Mouse (Mus musculus): ENCODE results near the gene Tnrc18. TPM values are rescaled to one million over a fixed set of nuclear protein-coding genes. Genes with fewer than 3 reads are reported as not detected.

Tnrc18 gene
- polyA plus RNA-seq, 1 experiment from 2014 or later: 17.1 TPM

GRCm38 (mm10) chr5:142694627-142695340 is 122.7 kb downstream of the Tnrc18 start:
- Histone ChIP-seq H3K9ac (no peak overlapping the region), H3K27ac (no peak overlapping the region), H3K36me3 (no peaks in the 10 kb centered on the region), H3K9me3 (replicated peaks) (no peaks in the 10 kb centered on the region), H3K4me3 (no peak overlapping the region), H3K27me3 (peaks cover 27% of the 10 kb centered on the region), H3K4me1 (replicated peaks) (no peaks in the 10 kb centered on the region), H3K4me2 (no peak overlapping the region)
- WGBS: 10% methylated on average over 12 of the region's 12 CpGs
- ATAC-seq (replicated peaks; ENCODE audit: insufficient number of reproducible peaks, insufficient read depth, low FRiP score, low read depth): peak; percentile 47; the same call in 1 of the 2 replicates

- Histone ChIP-seq H3K9me3 (replicated peaks) (no peaks in the 10 kb centered on the region), H3K4me3 (no peak overlapping the region), H3K9ac (no peak overlapping the region), H3K4me1 (replicated peaks) (no peaks in the 10 kb centered on the region), H3K36me3 (no peaks in the 10 kb centered on the region), H3K4me2 (no peak overlapping the region), H3K27me3 (peaks cover 28% of the 10 kb centered on the region; the same call in 1 of the 2 replicates), H3K27ac (no peak overlapping the region)
- ATAC-seq (replicated peaks; ENCODE audit: insufficient number of reproducible peaks, insufficient read depth, low FRiP score, low read depth): no peak
- WGBS: 37% methylated on average over 8 of the region's 8 CpGs
These were observed 123.6 kb downstream of the Tnrc18 start for GRCm38 (mm10) chr5:142693738-142694430.

- H3K4me2 ChIP-seq: no peak overlapping the region
- ATAC-seq (replicated peaks; ENCODE audit: insufficient number of reproducible peaks, insufficient read depth, low FRiP score, low read depth): no peak
- 64% methylated on average over 12 of the region's 12 CpGs for WGBS
These were observed 124.3 kb downstream of the Tnrc18 start for GRCm38 (mm10) chr5:142692971-142693737.

GRCm38 (mm10) chr5:142692248-142692647 is 125.2 kb downstream of the Tnrc18 start, which contains the start of gene Slc29a4:
Gene Slc29a4, plus strand, starts transcription at chr5:142692512.
- H3K27ac ChIP-seq: no peak within 1 kb of the TSS
- H3K4me1 ChIP-seq (replicated peaks): no peaks in the 10 kb centered on the region
- H3K27me3 ChIP-seq: peaks cover 24% of the 10 kb centered on the region; the same call in 1 of the 2 replicates
- no peaks in the 10 kb centered on the region for H3K9me3 ChIP-seq (replicated peaks)
- 52% methylated on average over 14 of the region's 14 CpGs for WGBS
- no peak for ATAC-seq (replicated peaks; ENCODE audit: insufficient number of reproducible peaks, insufficient read depth, low FRiP score, low read depth)
- no peak within 1 kb of the TSS for H3K4me3 ChIP-seq
- H3K4me2 ChIP-seq: no peak within 1 kb of the TSS
- H3K9ac ChIP-seq: no peak within 1 kb of the TSS
- no peaks in the 10 kb centered on the region for H3K36me3 ChIP-seq

More at GRCm38 (mm10) chr5:142692971-142693737, 124.3 kb downstream of the Tnrc18 start:
- Histone ChIP-seq H3K4me3 (no peak overlapping the region), H3K27me3 (peaks cover 23% of the 10 kb centered on the region; the same call in 1 of the 2 replicates), H3K4me1 (replicated peaks) (no peaks in the 10 kb centered on the region), H3K36me3 (no peaks in the 10 kb centered on the region), H3K9me3 (replicated peaks) (no peaks in the 10 kb centered on the region), H3K27ac (no peak overlapping the region), H3K9ac (no peak overlapping the region)

GRCm38 (mm10) chr5:142690343-142690742 is 127.1 kb downstream of the Tnrc18 start:
- Histone ChIP-seq H3K9ac (no peak overlapping the region), H3K4me1 (replicated peaks) (no peaks in the 10 kb centered on the region), H3K4me2 (no peak overlapping the region), H3K9me3 (replicated peaks) (no peaks in the 10 kb centered on the region), H3K27me3 (peaks cover 16% of the 10 kb centered on the region; the same call in 1 of the 2 replicates), H3K36me3 (no peaks in the 10 kb centered on the region), H3K27ac (no peak overlapping the region), H3K4me3 (no peak overlapping the region)
- no peak for ATAC-seq (replicated peaks; ENCODE audit: insufficient number of reproducible peaks, insufficient read depth, low FRiP score, low read depth)
- WGBS: 71% methylated on average over 3 of the region's 3 CpGs

- no peak for ATAC-seq (replicated peaks; ENCODE audit: insufficient number of reproducible peaks, insufficient read depth, low FRiP score, low read depth)
- Histone ChIP-seq H3K36me3 (no peaks in the 10 kb centered on the region), H3K4me3 (no peak overlapping the region), H3K27me3 (peaks cover 10% of the 10 kb centered on the region; the same call in 1 of the 2 replicates), H3K4me2 (no peak overlapping the region), H3K4me1 (replicated peaks) (no peaks in the 10 kb centered on the region), H3K9me3 (replicated peaks) (no peaks in the 10 kb centered on the region), H3K9ac (no peak overlapping the region), H3K27ac (no peak overlapping the region)
- 33% methylated on average over 6 of the region's 6 CpGs for WGBS
These were observed 128.6 kb downstream of the Tnrc18 start for GRCm38 (mm10) chr5:142688866-142689265.

GRCm38 (mm10) chr5:142682529-142682928 is 134.9 kb downstream of the Tnrc18 start:
- WGBS: 87% methylated on average over 5 of the region's 5 CpGs
- peaks cover 4% of the 10 kb centered on the region; the same call in 1 of the 2 replicates for H3K27me3 ChIP-seq
- no peak overlapping the region for H3K4me2 ChIP-seq
- no peak overlapping the region for H3K4me3 ChIP-seq
- no peaks in the 10 kb centered on the region for H3K4me1 ChIP-seq (replicated peaks)
- no peak overlapping the region for H3K9ac ChIP-seq
- H3K9me3 ChIP-seq (replicated peaks): 0 out of 2 replicates have a peak, but pooled peaks cover 3% of the 10 kb centered on the region
- ATAC-seq (replicated peaks; ENCODE audit: insufficient number of reproducible peaks, insufficient read depth, low FRiP score, low read depth): no peak
- no peaks in the 10 kb centered on the region for H3K36me3 ChIP-seq
- no peak overlapping the region for H3K27ac ChIP-seq

GRCm38 (mm10) chr5:142681911-142682310 is 135.6 kb downstream of the Tnrc18 start:
- no peak overlapping the region for H3K4me2 ChIP-seq
- WGBS: 70% methylated on average over 3 of the region's 3 CpGs
- H3K36me3 ChIP-seq: no peaks in the 10 kb centered on the region
- no peaks in the 10 kb centered on the region for H3K27me3 ChIP-seq
- no peak overlapping the region for H3K9ac ChIP-seq
- ATAC-seq (replicated peaks; ENCODE audit: insufficient number of reproducible peaks, insufficient read depth, low FRiP score, low read depth): no peak
- H3K9me3 ChIP-seq (replicated peaks): 0 out of 2 replicates have a peak, but pooled peaks cover 3% of the 10 kb centered on the region
- no peaks in the 10 kb centered on the region for H3K4me1 ChIP-seq (replicated peaks)
- no peak overlapping the region for H3K4me3 ChIP-seq
- H3K27ac ChIP-seq: no peak overlapping the region

GRCm38 (mm10) chr5:142679065-142679464 is 138.4 kb downstream of the Tnrc18 start:
- 85% methylated on average over 1 of the region's 1 CpGs for WGBS
- Histone ChIP-seq H3K27me3 (no peaks in the 10 kb centered on the region), H3K4me1 (replicated peaks) (no peaks in the 10 kb centered on the region), H3K36me3 (no peaks in the 10 kb centered on the region), H3K9me3 (replicated peaks) (0 out of 2 replicates have a peak, but pooled peaks cover 3% of the 10 kb centered on the region), H3K27ac (no peak overlapping the region), H3K4me3 (no peak overlapping the region), H3K4me2 (no peak overlapping the region), H3K9ac (no peak overlapping the region)
- no peak for ATAC-seq (replicated peaks; ENCODE audit: insufficient number of reproducible peaks, insufficient read depth, low FRiP score, low read depth)

GRCm38 (mm10) chr5:142678141-142678571 is 139.3 kb downstream of the Tnrc18 start:
- no peak for ATAC-seq (replicated peaks; ENCODE audit: insufficient number of reproducible peaks, insufficient read depth, low FRiP score, low read depth)
- Histone ChIP-seq H3K27me3 (no peaks in the 10 kb centered on the region), H3K4me3 (no peak overlapping the region), H3K4me1 (replicated peaks) (no peaks in the 10 kb centered on the region), H3K36me3 (no peaks in the 10 kb centered on the region), H3K9me3 (replicated peaks) (0 out of 2 replicates have a peak, but pooled peaks cover 2% of the 10 kb centered on the region), H3K9ac (no peak overlapping the region), H3K27ac (no peak overlapping the region), H3K4me2 (no peak overlapping the region)
- 54% methylated on average over 7 of the region's 7 CpGs for WGBS

Data from heart, embryonic 15.5 days (tissue).